Mouse (Mus musculus) small intestine, adult 2 months (tissue): ENCODE data around the gene Padi1. TPM values are rescaled to one million over a fixed set of nuclear protein-coding genes. Genes with fewer than 3 reads are reported as not detected.

Source experiments
- H3K27ac ChIP-seq: fragments of 200-500 bp; 2 replicates; pipeline ENCODE4 v1.5.1; 2012; ENCODE audit warnings: low read depth, low read length, control low read depth, inconsistent platforms; ENCODE audit not compliant: insufficient read depth
- H3K27me3 ChIP-seq: fragments of 200-500 bp; 2 replicates; pipeline ENCODE4 v1.6.1; 2012; ENCODE audit warnings: mild to moderate bottlenecking, moderate library complexity, low read length, inconsistent platforms; ENCODE audit not compliant: control insufficient read depth, insufficient read depth
- H3K36me3 ChIP-seq: fragments of 200-500 bp; 2 replicates; pipeline ENCODE4 v1.6.1; 2012; ENCODE audit warnings: mild to moderate bottlenecking, low read length, control low read depth, inconsistent platforms; ENCODE audit not compliant: control insufficient read depth, insufficient read depth
- H3K4me1 ChIP-seq: fragments of 200-500 bp; 2 replicates; pipeline ENCODE4 v1.6.1; 2012; ENCODE audit warnings: low read length, inconsistent platforms, mixed read lengths; ENCODE audit not compliant: control insufficient read depth, insufficient read depth, insufficient read length
- H3K4me3 ChIP-seq: fragments of 200-500 bp; 2 replicates; pipeline ENCODE4 v1.5.1; 2012; ENCODE audit warnings: low read depth, mild to moderate bottlenecking, control low read depth, inconsistent platforms, low read length, moderate library complexity
- CTCF ChIP-seq: fragments of 200-500 bp; IDR thresholded peaks from 2 replicates; pipeline ENCODE4 v1.5.1; 2012; ENCODE audit warnings: low read depth, mild to moderate bottlenecking, control low read depth, inconsistent platforms, low read length, moderate library complexity, mixed read lengths; ENCODE audit not compliant: insufficient replicate concordance, insufficient read length; ENCODE audit errors: extremely low read depth
- POLR2A ChIP-seq: fragments of 200-500 bp; IDR thresholded peaks from 2 replicates; pipeline ENCODE4 v1.6.1; 2012; ENCODE audit warnings: low read depth, mild to moderate bottlenecking, control low read depth, inconsistent platforms, low read length, moderate library complexity
- WGBS: fragments of 180-500 bp; shearing (Covaris S2); methylation state at CpG from one replicate; pipeline ENCODE4 v1.1.7; 2018; 5-methylcytosine and 5-hydroxymethylcytosine counted together
- polyA plus RNA-seq: library from polyadenylated mRNA; depleted of rRNA; stranded (reverse); fragments of >200 nt; gene quantifications from 2 replicates; pipeline ENCODE4 v1.2.3, GENCODE M21; 2012

Padi1 gene
- polyA plus RNA-seq, 1 experiment, result not detected

- no peak for TF ChIP-seq CTCF
- no peak for TF ChIP-seq POLR2A
- no peaks in the 10 kb centered on the region for H3K36me3 ChIP-seq
- no peak overlapping the region for H3K27ac ChIP-seq
- WGBS, result 39% methylated on average over 8 of the region's 8 CpGs
- H3K27me3 ChIP-seq, result peaks cover 8% of the 10 kb centered on the region; the same call in 1 of the 2 replicates
- no peak overlapping the region for H3K4me3 ChIP-seq
- H3K4me1 ChIP-seq, result peaks cover 2% of the 10 kb centered on the region
These were observed 8.0 kb upstream of the Padi1 start for GRCm38 (mm10) chr4:140853626-140854025.

GRCm38 (mm10) chr4:140849310-140849709 lies 3.7 kb upstream of the Padi1 start:
- H3K36me3 ChIP-seq, result no peaks in the 10 kb centered on the region
- no peaks in the 10 kb centered on the region for H3K4me1 ChIP-seq
- no peak for TF ChIP-seq POLR2A
- no peak for TF ChIP-seq CTCF
- H3K27me3 ChIP-seq, result peaks cover 4% of the 10 kb centered on the region; the same call in 1 of the 2 replicates
- H3K4me3 ChIP-seq, result no peak overlapping the region
- 80% methylated on average over 11 of the region's 11 CpGs for WGBS
- H3K27ac ChIP-seq, result no peak overlapping the region

GRCm38 (mm10) chr4:140844991-140845390 lies 587 bp downstream of the Padi1 start:
- Histone ChIP-seq H3K4me1 (no peaks in the 10 kb centered on the region), H3K36me3 (no peaks in the 10 kb centered on the region), H3K27ac (no peak overlapping the region), H3K4me3 (no peak overlapping the region), H3K27me3 (no peaks in the 10 kb centered on the region)
- TF ChIP-seq POLR2A, result no peak
- no peak for TF ChIP-seq CTCF
- 57% methylated on average over 4 of the region's 4 CpGs for WGBS

GRCm38 (mm10) chr4:140843670-140844280 lies 1.8 kb downstream of the Padi1 start:
- TF ChIP-seq CTCF (no peak), POLR2A (no peak)
- 64% methylated on average over 15 of the region's 15 CpGs for WGBS
- Histone ChIP-seq H3K27me3 (no peaks in the 10 kb centered on the region), H3K27ac (no peak overlapping the region), H3K36me3 (no peaks in the 10 kb centered on the region), H3K4me1 (no peaks in the 10 kb centered on the region), H3K4me3 (no peak overlapping the region)

- Histone ChIP-seq H3K4me1 (no peaks in the 10 kb centered on the region), H3K36me3 (no peaks in the 10 kb centered on the region), H3K27ac (no peak overlapping the region), H3K27me3 (no peaks in the 10 kb centered on the region), H3K4me3 (no peak overlapping the region)
- 89% methylated on average over 1 of the region's 1 CpGs for WGBS
- TF ChIP-seq CTCF (no peak), POLR2A (no peak)
These were observed 2.7 kb downstream of the Padi1 start for GRCm38 (mm10) chr4:140842909-140843308.

- 10% methylated on average over 8 of the region's 8 CpGs for WGBS
- TF ChIP-seq POLR2A (no peak), CTCF (no peak)
These were observed 7.7 kb downstream of the Padi1 start for GRCm38 (mm10) chr4:140837879-140838278.

GRCm38 (mm10) chr4:140836208-140836866 lies 9.2 kb downstream of the Padi1 start:
- Histone ChIP-seq H3K4me3 (no peak overlapping the region), H3K27me3 (no peaks in the 10 kb centered on the region), H3K27ac (no peak overlapping the region), H3K4me1 (no peaks in the 10 kb centered on the region), H3K36me3 (no peaks in the 10 kb centered on the region)
- TF ChIP-seq POLR2A (no peak), CTCF (no peak)
- 53% methylated on average over 11 of the region's 11 CpGs for WGBS

More at GRCm38 (mm10) chr4:140837879-140838278, 7.7 kb downstream of the Padi1 start:
- no peaks in the 10 kb centered on the region for H3K36me3 ChIP-seq
- H3K27me3 ChIP-seq, result no peaks in the 10 kb centered on the region
- no peak overlapping the region for H3K4me3 ChIP-seq
- H3K27ac ChIP-seq, result no peak overlapping the region
- no peaks in the 10 kb centered on the region for H3K4me1 ChIP-seq
